9 mouse cellular contexts compared by ENCODE assay signal in the genomic region with DNA sequence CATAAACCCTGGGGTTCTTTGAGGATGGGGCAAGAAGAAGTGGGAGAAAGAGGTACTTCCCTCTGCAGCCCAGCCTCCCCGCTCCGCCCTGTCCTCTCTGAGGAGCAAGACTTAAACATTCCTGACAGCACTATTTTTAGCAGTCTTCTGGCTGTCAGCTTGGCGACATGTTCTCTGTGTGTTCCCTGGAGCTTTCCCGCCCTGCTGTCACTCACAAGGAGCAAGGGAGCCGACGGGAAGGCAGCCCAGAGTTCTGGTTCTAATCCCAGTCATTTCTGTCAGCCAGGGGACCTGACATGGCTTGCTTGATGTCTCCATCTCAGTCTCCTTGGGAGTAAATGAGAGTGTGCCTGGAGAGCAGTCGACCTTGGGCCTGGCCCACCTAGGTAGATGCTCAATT. TPM values are rescaled to one million over a fixed set of nuclear protein-coding genes. Genes with fewer than 3 reads are reported as not detected.
DNase-seq lines count a peak whose midpoint lies in the region; ATAC-seq and TF ChIP-seq lines count a peak whose summit lies in the region.
"Had no signal": no experiment of that assay in that cellular context is flagged by ENCODE, and none has a peak within 500 bp of the region (broad histone marks: within the 10 kb centered on the region; RNA-seq: fewer than 3 reads in every experiment).

No protein-coding gene starts in this region.

- H3K4me3 ChIP-seq in intestine, postnatal 0 days (ENCODE audit: low read depth, low read length): no peak overlapping the region

- H3K9me3 ChIP-seq in intestine, postnatal 0 days (ENCODE audit: control insufficient read depth): no peaks in the 10 kb centered on the region

- ATAC-seq in intestine, postnatal 0 days: no peak

- 39% methylated on average over 7 of the region's 7 CpGs for WGBS in intestine, postnatal 0 days

- H3K27me3 ChIP-seq in intestine, postnatal 0 days (replicated peaks; ENCODE audit: control insufficient read depth, insufficient read depth, low read length): no peaks in the 10 kb centered on the region

- H3K9ac ChIP-seq in intestine, postnatal 0 days (ENCODE audit: low read depth, low read length): no peak overlapping the region

- no peaks in the 10 kb centered on the region for H3K36me3 ChIP-seq in intestine, postnatal 0 days (ENCODE audit: control insufficient read depth, insufficient read depth)

- H3K27ac ChIP-seq in intestine, postnatal 0 days (ENCODE audit: low read depth, low read length): no peak overlapping the region

- peak; percentile 19 for DNase-seq in cerebellum, adult 9-10 months
- no peak for DNase-seq in cerebellum, adult 11-12 months
- peak; percentile 4 to 7 for DNase-seq in right cerebral cortex, adult 2 months (ENCODE audit: low spot score in 2 of 2)
- no peak for DNase-seq in right cerebral cortex, postnatal 25 days
- peak; percentile 11 for DNase-seq in layer of hippocampus, adult 9-10 months (ENCODE audit: low spot score)
- no peak for DNase-seq in embryo, embryonic 10 days (ENCODE audit: low spot score)
- no peak for DNase-seq in ovary, postnatal 36 days (ENCODE audit: low spot score)
- DNase-seq: midbrain, embryonic 14.5 days had no signal

- H3K4me1 ChIP-seq in intestine, postnatal 0 days (replicated peaks; ENCODE audit: control insufficient read depth, insufficient read depth, low read length): no peaks in the 10 kb centered on the region

- TF ChIP-seq CTCF in intestine, postnatal 0 days (IDR thresholded peaks at IDR 0.05; ENCODE audit: low read depth): no peak

- H3K4me2 ChIP-seq in intestine, postnatal 0 days (replicated peaks; ENCODE audit: low read depth): no peak overlapping the region

RNA-seq across cellular contexts. Expression of gene Plb1, which starts 40.0 kb away (rescaled TPM):
- polyA plus RNA-seq in intestine, postnatal 0 days (2015; fragmentation: Nextera tagmentation; extraction: Ambion mirVana): 0.56 and 0.68 TPM in 2 replicates
- polyA plus RNA-seq: midbrain, embryonic 14.5 days had no signal

Comparison
In these comparisons a context has a peak if more than half of its experiments do, and no peak if none do; other contexts are left out.
1. DNase-seq: peak in cerebellum, adult 9-10 months (single experiment), right cerebral cortex, adult 2 months (2 of 2) and layer of hippocampus, adult 9-10 months (single experiment); none in cerebellum, adult 11-12 months (single experiment), right cerebral cortex, postnatal 25 days (single experiment), embryo, embryonic 10 days (single experiment) and ovary, postnatal 36 days (single experiment).